Mouse (Mus musculus) cerebellum, adult 2 months (tissue): ENCODE data around the gene Flt4.

Source experiments
- CTCF ChIP-seq: fragments of 200-500 bp; IDR thresholded peaks from 2 replicates; pipeline ENCODE4 v1.5.1; 2011; ENCODE audit warnings: low read depth, mild to moderate bottlenecking, control low read depth, low read length, moderate library complexity, borderline replicate concordance; ENCODE audit not compliant: insufficient read depth
- POLR2A ChIP-seq: fragments of 200-500 bp; IDR thresholded peaks from 2 replicates; pipeline ENCODE4 v1.6.1; 2011; ENCODE audit warnings: low read length, control low read depth, borderline replicate concordance; ENCODE audit not compliant: insufficient read depth

DNA sequence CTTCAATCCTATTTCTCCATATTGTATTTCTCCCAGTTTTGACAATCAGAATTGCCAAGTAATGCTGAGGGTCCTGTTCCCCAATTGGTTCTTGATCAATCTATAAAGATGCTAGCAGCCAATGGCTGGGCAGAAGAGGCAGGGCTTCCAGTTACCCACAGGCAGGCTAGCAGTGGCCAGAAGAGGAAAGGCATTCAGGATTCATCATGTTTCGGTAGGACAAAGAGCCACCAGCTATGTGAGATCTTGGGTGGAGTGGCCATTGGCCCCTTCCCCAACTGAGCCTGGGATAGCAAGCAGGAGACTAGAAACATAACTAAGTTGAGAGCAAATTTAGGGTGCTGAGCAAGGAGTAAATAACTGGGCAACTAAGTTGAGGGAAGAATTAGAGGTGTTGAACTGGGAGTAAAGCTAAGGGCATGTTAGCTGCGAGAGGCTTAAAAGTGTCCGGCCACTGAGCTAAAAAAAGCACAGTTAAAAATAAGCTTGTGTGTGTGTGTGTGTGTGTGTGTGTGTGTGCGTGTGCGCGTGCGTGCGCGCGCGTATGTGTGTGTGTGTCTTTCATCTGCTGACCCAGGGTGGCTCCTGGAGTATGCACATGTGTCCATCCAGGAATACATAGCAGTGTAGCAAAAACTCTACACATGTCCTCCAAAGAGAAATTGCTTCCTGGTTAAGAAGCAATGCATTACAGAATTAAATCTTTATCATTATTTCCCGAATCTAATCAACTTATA lies 75.3 kb downstream of the Flt4 start:
- no peak for TF ChIP-seq POLR2A
- TF ChIP-seq CTCF = no peak
